Mouse (Mus musculus): Measurements from ENCODE around the gene Hs6st1.

DNA sequence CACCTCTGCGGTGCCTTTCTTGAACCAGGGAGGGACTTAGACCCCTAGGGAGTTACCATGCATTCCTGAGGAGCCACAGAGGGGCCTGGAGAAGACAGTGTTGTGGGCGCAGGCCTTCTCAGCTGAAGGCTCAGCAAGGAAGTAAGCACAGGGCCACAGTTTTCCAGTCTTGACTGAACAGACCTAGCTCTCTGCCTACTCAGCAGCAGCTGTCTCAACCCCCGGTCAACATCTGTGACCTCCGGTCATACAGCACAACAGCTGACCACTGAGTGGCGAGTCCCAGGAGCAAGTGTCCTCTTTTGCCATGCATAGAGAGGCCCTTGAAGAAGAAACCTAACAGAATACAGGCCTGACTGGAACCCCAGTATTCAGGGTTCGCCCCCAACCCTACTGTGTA is 14.0 kb downstream of the Hs6st1 start:
- TF ChIP-seq GATA1 (IDR thresholded peaks at IDR 0.05; ENCODE audit: borderline replicate concordance, low read length) (no peak), FLI1 (IDR thresholded peaks at IDR 0.05; ENCODE audit: low read length) (no peak)

All from megakaryocyte, embryonic 14.5 days (primary cell).